Mouse (Mus musculus) lung, postnatal 10 days (tissue): ENCODE measurements around the gene Ttc32.

Experiments used
- DNase-seq: peaks from one replicate; pipeline ENCODE4 v3.0.0; 2021

Ttc32 gene

GRCm38 (mm10) chr12:9048090-9048489 lies 18.3 kb downstream of the Ttc32 start:
- peak; percentile 62 for DNase-seq

GRCm38 (mm10) chr12:9050824-9051223 lies 21.0 kb downstream of the Ttc32 start:
- peak; percentile 33 for DNase-seq

- peak; percentile 85 for DNase-seq
These were observed 22.5 kb downstream of the Ttc32 start for GRCm38 (mm10) chr12:9052075-9052829.

- DNase-seq = no peak
These were observed 23.5 kb downstream of the Ttc32 start for GRCm38 (mm10) chr12:9053345-9053744.

GRCm38 (mm10) chr12:9054012-9054411 lies 24.2 kb downstream of the Ttc32 start:
- no peak for DNase-seq

GRCm38 (mm10) chr12:9055269-9055668 lies 25.5 kb downstream of the Ttc32 start:
- no peak for DNase-seq

GRCm38 (mm10) chr12:9059502-9059901 lies 29.7 kb downstream of the Ttc32 start:
- no peak for DNase-seq

GRCm38 (mm10) chr12:9059965-9060364 lies 30.2 kb downstream of the Ttc32 start:
- no peak for DNase-seq

- DNase-seq = peak; percentile 62
These were observed 33.8 kb downstream of the Ttc32 start for GRCm38 (mm10) chr12:9063611-9064010.

GRCm38 (mm10) chr12:9071058-9071457 lies 41.3 kb downstream of the Ttc32 start:
- DNase-seq = no peak

GRCm38 (mm10) chr12:9071493-9071892 lies 41.7 kb downstream of the Ttc32 start:
- peak; percentile 54 for DNase-seq

- peak; percentile 59 for DNase-seq
These were observed 47.8 kb downstream of the Ttc32 start for GRCm38 (mm10) chr12:9077554-9078125.

- no peak for DNase-seq
These were observed 60.4 kb downstream of the Ttc32 start for GRCm38 (mm10) chr12:9090226-9090625.
